Mouse (Mus musculus): ENCODE data around the gene Arhgap18.

Gene Arhgap18

GRCm38 (mm10) chr10:26752929-26753567, at the start of gene Arhgap18:
Gene Arhgap18 (plus strand): TSS chr10:26753421.
- DNase-seq (ENCODE audit: extremely low spot score, low spot score) = no peak

- no peak for DNase-seq (ENCODE audit: extremely low spot score, low spot score)
These were observed 42.7 kb upstream of the Arhgap18 start for GRCm38 (mm10) chr10:26710458-26711011.

GRCm38 (mm10) chr10:26711068-26711467, 42.2 kb upstream of the Arhgap18 start:
- DNase-seq (ENCODE audit: extremely low spot score, low spot score) = peak; percentile 20

- no peak for DNase-seq (ENCODE audit: extremely low spot score, low spot score)
These were observed 39.2 kb upstream of the Arhgap18 start for GRCm38 (mm10) chr10:26713986-26714385.

GRCm38 (mm10) chr10:26724704-26725103, 28.5 kb upstream of the Arhgap18 start:
- no peak for DNase-seq (ENCODE audit: extremely low spot score, low spot score)

- DNase-seq (ENCODE audit: extremely low spot score, low spot score) = no peak
These were observed 28.0 kb upstream of the Arhgap18 start for GRCm38 (mm10) chr10:26725255-26725654.

GRCm38 (mm10) chr10:26750827-26751226, 2.4 kb upstream of the Arhgap18 start:
- no peak for DNase-seq (ENCODE audit: extremely low spot score, low spot score)

- no peak for DNase-seq (ENCODE audit: extremely low spot score, low spot score)
These were observed 925 bp upstream of the Arhgap18 start for GRCm38 (mm10) chr10:26752064-26752928.

- no peak for DNase-seq (ENCODE audit: extremely low spot score, low spot score)
These were observed 785 bp downstream of the Arhgap18 start for GRCm38 (mm10) chr10:26754006-26754405.

- DNase-seq (ENCODE audit: extremely low spot score, low spot score) = no peak
These were observed 4.0 kb downstream of the Arhgap18 start for GRCm38 (mm10) chr10:26757231-26757630.

- DNase-seq (ENCODE audit: extremely low spot score, low spot score) = no peak
These were observed 6.2 kb downstream of the Arhgap18 start for GRCm38 (mm10) chr10:26759469-26759868.

- no peak for DNase-seq (ENCODE audit: extremely low spot score, low spot score)
These were observed 7.9 kb downstream of the Arhgap18 start for GRCm38 (mm10) chr10:26761103-26761502.

GRCm38 (mm10) chr10:26761991-26762903, 9.0 kb downstream of the Arhgap18 start:
- no peak for DNase-seq (ENCODE audit: extremely low spot score, low spot score)

GRCm38 (mm10) chr10:26767196-26767595, 14.0 kb downstream of the Arhgap18 start:
- no peak for DNase-seq (ENCODE audit: extremely low spot score, low spot score)

GRCm38 (mm10) chr10:26768943-26769342, 15.7 kb downstream of the Arhgap18 start:
- DNase-seq (ENCODE audit: extremely low spot score, low spot score) = no peak

GRCm38 (mm10) chr10:26770035-26770434, 16.8 kb downstream of the Arhgap18 start:
- DNase-seq (ENCODE audit: extremely low spot score, low spot score) = no peak

GRCm38 (mm10) chr10:26771938-26772623, 18.9 kb downstream of the Arhgap18 start:
- DNase-seq (ENCODE audit: extremely low spot score, low spot score) = peak; percentile 79

GRCm38 (mm10) chr10:26772624-26773540, 19.7 kb downstream of the Arhgap18 start:
- no peak for DNase-seq (ENCODE audit: extremely low spot score, low spot score)

- no peak for DNase-seq (ENCODE audit: extremely low spot score, low spot score)
These were observed 20.3 kb downstream of the Arhgap18 start for GRCm38 (mm10) chr10:26773541-26773940.

GRCm38 (mm10) chr10:26774266-26774665, 21.0 kb downstream of the Arhgap18 start:
- no peak for DNase-seq (ENCODE audit: extremely low spot score, low spot score)

Data from neural tube, embryonic 10.5 days (tissue).